Mouse (Mus musculus) midbrain, postnatal 0 days (tissue): ENCODE data around the gene Ndufaf5. TPM values are rescaled to one million over a fixed set of nuclear protein-coding genes. Genes with fewer than 3 reads are reported as not detected.
"Not testable (repeated sequence)": the region's sequence is repeated elsewhere in the genome, so short reads cannot be mapped to it uniquely, and the experiment has no call there.

Source experiments
- ATAC-seq: fragments of 200-750 bp; cut with Nextera tagmentation; 2 replicates; pipeline ENCODE4 v1.8.0; 2017; ENCODE audit warnings: moderate number of reproducible peaks, mild to moderate bottlenecking, moderate TSS enrichment, moderate library complexity; ENCODE audit not compliant: low FRiP score
- DNase-seq: peaks from one replicate; pipeline ENCODE4 v3.0.0-alpha.2; 2015; ENCODE audit warnings: low spot score
- H3K27ac ChIP-seq: fragments of 300-500 bp; sonication (generic); 2 replicates; pipeline ENCODE4 v1.5.1; 2014; ENCODE audit warnings: low read depth, mild to moderate bottlenecking, low read length, mixed read lengths
- H3K27me3 ChIP-seq: fragments of 300-500 bp; sonication (generic); 2 replicates; pipeline ENCODE4 v1.6.1; 2014; ENCODE audit warnings: low read length, control low read depth, mixed read lengths; ENCODE audit not compliant: insufficient read depth
- H3K36me3 ChIP-seq: fragments of 300-500 bp; sonication (generic); 2 replicates; pipeline ENCODE4 v1.6.1; 2014; ENCODE audit warnings: low read length, control low read depth, mixed read lengths; ENCODE audit not compliant: insufficient read depth
- H3K4me1 ChIP-seq: fragments of 300-500 bp; sonication (generic); 2 replicates; pipeline ENCODE4 v1.6.1; 2014; ENCODE audit warnings: mild to moderate bottlenecking, control low read depth, antibody characterized with exemption, low read length, mixed read lengths; ENCODE audit not compliant: insufficient read depth
- H3K4me2 ChIP-seq: fragments of 300-500 bp; sonication (generic); 2 replicates; pipeline ENCODE4 v1.6.1; 2014; ENCODE audit warnings: low read depth, mild to moderate bottlenecking, low read length, mixed read lengths; ENCODE audit not compliant: poor library complexity, severe bottlenecking
- H3K4me3 ChIP-seq: fragments of 300-500 bp; sonication (generic); 2 replicates; pipeline ENCODE4 v1.5.1; 2014; ENCODE audit warnings: low read depth, mild to moderate bottlenecking, low read length, moderate library complexity
- H3K9ac ChIP-seq: fragments of 300-500 bp; sonication (generic); replicated peaks from 2 replicates; pipeline ENCODE4 v1.6.1; 2014; ENCODE audit warnings: mild to moderate bottlenecking, low read length, moderate library complexity, mixed read lengths; ENCODE audit not compliant: poor library complexity, severe bottlenecking
- H3K9me3 ChIP-seq: fragments of 300-500 bp; sonication (generic); 2 replicates; pipeline ENCODE4 v1.6.1; 2016; ENCODE audit warnings: low read length, control low read depth
- CTCF ChIP-seq: IDR thresholded peaks from 2 replicates; pipeline ENCODE4 v1.5.1; 2016; ENCODE audit warnings: antibody characterized with exemption, mild to moderate bottlenecking
- WGBS: fragments of 180-500 bp; shearing (Covaris S2); extraction: QIAGEN DNeasy Blood & Tissue Kit; methylation state at CpG from one replicate; pipeline ENCODE4 v1.1.7; 2014; 5-methylcytosine and 5-hydroxymethylcytosine counted together
- polyA plus RNA-seq: library from polyadenylated mRNA; unstranded; fragments of >200 nt; fragmentation: Nextera tagmentation; extraction: Ambion mirVana; gene quantifications from 2 replicates; pipeline ENCODE4 v1.2.1, GENCODE M21; 2015
- total RNA-seq: library from RNA; depleted of rRNA; stranded (reverse); fragments of >200 nt; gene quantifications from 2 replicates; pipeline ENCODE4 v1.2.3, GENCODE M21; 2014

The Ndufaf5 gene
- total and polyA plus RNA-seq, 2 experiments from 2014 or later = 33.0 to 59.1 TPM

DNA sequence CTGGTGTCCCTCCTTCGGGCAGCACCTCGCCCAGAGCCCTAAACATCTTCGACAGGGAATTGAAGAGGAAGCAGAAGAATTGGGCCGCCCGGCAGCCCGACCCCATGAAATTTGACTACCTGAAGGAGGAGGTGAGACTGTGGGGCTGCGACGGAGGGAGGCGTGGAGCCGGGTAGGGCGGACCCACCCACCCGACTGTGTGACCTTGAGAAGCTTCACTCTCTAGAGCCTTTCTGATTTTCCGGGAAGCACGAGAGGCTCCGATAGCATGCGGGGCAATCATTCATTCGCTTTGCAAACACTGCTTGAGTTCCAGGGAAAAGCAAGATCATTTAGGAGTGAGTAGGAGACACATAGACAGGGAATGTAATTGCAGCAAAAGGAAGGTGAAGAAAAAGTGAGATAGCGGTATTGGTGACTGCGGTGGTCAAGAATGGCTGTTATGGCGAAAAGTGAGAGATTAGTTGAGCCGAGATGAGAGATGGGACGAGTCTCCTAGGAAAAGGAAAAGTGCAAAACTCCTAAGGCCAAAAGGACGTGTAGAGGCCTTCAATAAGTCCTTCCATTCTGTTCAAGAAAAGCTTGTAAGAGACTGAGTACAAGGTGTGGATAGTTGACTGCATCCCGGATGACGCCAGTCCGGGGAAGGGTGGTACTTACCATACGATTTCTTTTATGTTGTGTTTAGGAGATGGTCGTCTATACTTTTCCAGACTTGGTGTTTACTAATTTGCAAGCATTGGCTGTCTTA, 529 bp downstream of the Ndufaf5 start:
- no peaks in the 10 kb centered on the region for H3K9me3 ChIP-seq
- H3K4me1 ChIP-seq = peaks cover 3% of the 10 kb centered on the region
- WGBS = 7% methylated on average over 28 of the region's 28 CpGs
- H3K27me3 ChIP-seq = no peaks in the 10 kb centered on the region
- TF ChIP-seq CTCF = no peak
- H3K9ac ChIP-seq = peak overlapping the region; percentile 73
- peak overlapping the region; percentile 59 for H3K27ac ChIP-seq
- peak; percentile 84 for ATAC-seq
- peak; percentile 6 for DNase-seq
- peak overlapping the region; percentile 85 for H3K4me2 ChIP-seq
- no peaks in the 10 kb centered on the region for H3K36me3 ChIP-seq
- H3K4me3 ChIP-seq = peak overlapping the region; percentile 77

DNA sequence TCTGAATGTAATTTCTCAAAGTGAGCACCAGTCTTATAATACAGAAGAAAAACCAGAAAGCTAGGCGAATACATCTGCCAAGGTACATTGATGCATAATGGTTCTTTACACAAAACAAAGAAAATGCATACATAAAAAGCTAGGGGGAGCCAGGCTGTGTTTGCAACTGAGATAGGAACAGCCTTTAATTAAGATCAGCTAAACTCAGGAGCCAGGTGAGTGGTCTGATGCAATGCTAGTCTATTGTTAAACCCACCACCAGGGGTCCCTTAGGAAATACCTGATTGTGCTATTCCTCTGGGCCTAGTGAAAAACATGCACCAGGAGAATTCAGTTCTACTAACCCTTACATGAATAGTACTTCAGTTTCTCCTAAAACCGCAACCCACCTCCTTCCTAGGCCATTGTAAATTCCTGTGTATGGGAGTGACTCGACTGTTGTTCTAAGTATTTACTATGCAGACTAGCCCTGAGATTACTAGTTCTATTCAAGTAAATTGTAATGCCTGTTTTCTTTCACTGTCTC, 15.3 kb downstream of the Ndufaf5 start:
- H3K4me3 ChIP-seq, H3K27ac ChIP-seq, H3K4me2 ChIP-seq, H3K4me1 ChIP-seq, ATAC-seq, H3K9me3 ChIP-seq, H3K27me3 ChIP-seq, H3K9ac ChIP-seq: not testable (repeated sequence)
- H3K36me3 ChIP-seq = peaks cover 35% of the 10 kb centered on the region
- DNase-seq = peak; percentile 9
- peak; percentile 46 for TF ChIP-seq CTCF
- 90% methylated on average over 3 of the region's 3 CpGs for WGBS

GRCm38 (mm10) chr2:140200713-140201112, 30.3 kb downstream of the Ndufaf5 start:
- peaks cover 32% of the 10 kb centered on the region for H3K36me3 ChIP-seq
- DNase-seq = peak; percentile 47

DNA sequence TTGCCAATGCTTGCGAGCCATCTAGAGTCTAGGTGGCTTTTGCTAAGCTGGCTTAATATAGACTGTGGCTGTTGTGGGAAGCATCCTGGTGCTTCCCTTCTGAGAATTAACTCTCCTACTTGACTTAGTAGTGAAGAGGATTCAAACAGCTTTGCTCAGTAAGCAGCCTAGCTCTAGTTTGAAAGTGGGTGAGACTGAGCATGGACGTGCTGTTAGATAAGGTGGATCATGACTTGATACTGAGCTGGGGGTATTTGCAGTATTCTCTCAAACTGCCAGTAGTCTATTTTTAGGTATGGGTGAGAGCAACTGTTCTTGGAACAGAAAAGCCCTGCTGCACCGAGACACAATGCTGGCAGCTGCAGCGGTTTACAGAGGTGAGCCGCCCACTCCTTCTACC, 32.1 kb downstream of the Ndufaf5 start:
- H3K9me3 ChIP-seq = no peaks in the 10 kb centered on the region
- no peak overlapping the region for H3K27ac ChIP-seq
- no peak overlapping the region for H3K9ac ChIP-seq
- no peaks in the 10 kb centered on the region for H3K4me1 ChIP-seq
- H3K4me3 ChIP-seq = no peak overlapping the region
- H3K36me3 ChIP-seq = peaks cover 29% of the 10 kb centered on the region
- 91% methylated on average over 5 of the region's 5 CpGs for WGBS
- no peak for TF ChIP-seq CTCF
- H3K27me3 ChIP-seq = no peaks in the 10 kb centered on the region
- DNase-seq (no peak), ATAC-seq (no peak)
- no peak overlapping the region for H3K4me2 ChIP-seq

More at GRCm38 (mm10) chr2:140200713-140201112, 30.3 kb downstream of the Ndufaf5 start:
- no peak overlapping the region for H3K4me3 ChIP-seq
- H3K9me3 ChIP-seq = no peaks in the 10 kb centered on the region
- no peaks in the 10 kb centered on the region for H3K4me1 ChIP-seq
- H3K4me2 ChIP-seq = no peak overlapping the region
- TF ChIP-seq CTCF = peak; percentile 72
- no peak overlapping the region for H3K27ac ChIP-seq
- H3K27me3 ChIP-seq = no peaks in the 10 kb centered on the region
- ATAC-seq = no peak
- no peak overlapping the region for H3K9ac ChIP-seq
- WGBS = 84% methylated on average over 2 of the region's 2 CpGs

DNA sequence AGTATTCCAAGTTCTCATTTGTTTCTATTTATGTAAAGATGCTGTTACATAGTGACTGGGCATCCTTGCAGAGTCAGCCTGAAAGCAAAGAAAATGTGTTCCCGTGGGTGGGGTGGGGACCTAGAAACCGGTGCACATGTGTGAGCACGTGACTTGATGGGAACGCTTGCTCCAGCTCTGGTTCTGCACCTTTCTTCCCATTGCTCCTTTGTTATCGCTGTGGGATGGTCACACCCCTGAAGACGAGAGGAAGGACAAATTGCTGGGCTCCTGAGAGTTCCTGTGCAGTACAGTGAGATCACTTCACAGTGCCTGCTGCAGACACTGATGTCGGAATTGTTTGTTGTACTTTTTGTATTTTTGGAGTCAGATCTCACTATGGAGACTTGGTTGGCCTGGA, 33.3 kb downstream of the Ndufaf5 start:
- no peak for TF ChIP-seq CTCF
- no peak overlapping the region for H3K4me2 ChIP-seq
- H3K27ac ChIP-seq = no peak overlapping the region
- H3K9me3 ChIP-seq = no peaks in the 10 kb centered on the region
- H3K4me3 ChIP-seq = no peak overlapping the region
- no peaks in the 10 kb centered on the region for H3K4me1 ChIP-seq
- H3K36me3 ChIP-seq = peaks cover 23% of the 10 kb centered on the region
- no peak overlapping the region for H3K9ac ChIP-seq
- WGBS = 92% methylated on average over 7 of the region's 7 CpGs
- DNase-seq = no peak
- no peaks in the 10 kb centered on the region for H3K27me3 ChIP-seq
- no peak for ATAC-seq

- H3K9me3 ChIP-seq = no peaks in the 10 kb centered on the region
- DNase-seq (no peak), ATAC-seq (no peak)
- H3K27ac ChIP-seq = no peak overlapping the region
- WGBS = 95% methylated on average over 4 of the region's 4 CpGs
- H3K36me3 ChIP-seq = no peaks in the 10 kb centered on the region
- no peak overlapping the region for H3K4me3 ChIP-seq
- H3K27me3 ChIP-seq = no peaks in the 10 kb centered on the region
- TF ChIP-seq CTCF = no peak
- H3K4me2 ChIP-seq = no peak overlapping the region
- H3K4me1 ChIP-seq = no peaks in the 10 kb centered on the region
- H3K9ac ChIP-seq = no peak overlapping the region
Measured at GRCm38 (mm10) chr2:140214519-140215027, 44.1 kb downstream of the Ndufaf5 start.
